Mouse (Mus musculus) right cerebral cortex, postnatal 10 days (tissue): ENCODE data around the gene Ccnb1.
A peak's percentile ranks its signal among the peaks of the same experiment; 100 is the strongest.
"Not testable (repeated sequence)": the region's sequence is repeated elsewhere in the genome, so short reads cannot be mapped to it uniquely, and the experiment has no call there.

Experiments
- DNase-seq, 2 experiments: peaks; one replicate each; pipeline ENCODE4 v3.0.0; 2021; ENCODE audit warnings: low spot score in 2 of 2

Gene Ccnb1

GRCm38 (mm10) chr13:100786414-100786867 lies at the start of gene Ccnb1:
Gene Ccnb1 (minus strand): TSS chr13:100786570.
- peak; percentile 95 to 96 for DNase-seq

GRCm38 (mm10) chr13:100834777-100835176 lies 48.4 kb upstream of the Ccnb1 start:
- DNase-seq: no peak

- no peak for DNase-seq
These were observed 47.3 kb upstream of the Ccnb1 start for GRCm38 (mm10) chr13:100833640-100834002.

GRCm38 (mm10) chr13:100832741-100833639 lies 46.6 kb upstream of the Ccnb1 start, which contains the start of gene Slc30a5:
Gene Slc30a5 (minus strand): TSS chr13:100833427.
- peak; percentile 99 to 100 for DNase-seq

- no peak for DNase-seq
These were observed 45.8 kb upstream of the Ccnb1 start for GRCm38 (mm10) chr13:100832188-100832587.

DNA sequence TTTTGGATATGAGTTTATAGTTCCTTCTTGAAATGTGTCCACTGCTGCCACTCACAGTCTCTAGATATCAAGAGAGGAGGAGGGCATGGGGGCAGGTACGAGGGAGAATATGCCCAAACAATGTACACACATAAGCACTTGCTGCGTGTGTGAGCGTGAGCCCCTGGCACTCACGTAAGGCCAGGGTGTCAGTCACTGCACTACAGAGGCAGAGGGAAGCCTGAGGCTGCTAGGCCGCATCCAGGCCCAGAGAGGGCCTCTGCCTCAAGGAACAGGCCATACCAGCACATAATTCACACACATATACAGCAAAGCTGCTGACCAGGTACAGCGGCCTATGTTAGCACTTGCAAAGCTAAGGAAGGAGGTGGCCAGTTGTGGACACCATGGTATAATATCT lies 44.8 kb upstream of the Ccnb1 start:
- no peak for DNase-seq

DNA sequence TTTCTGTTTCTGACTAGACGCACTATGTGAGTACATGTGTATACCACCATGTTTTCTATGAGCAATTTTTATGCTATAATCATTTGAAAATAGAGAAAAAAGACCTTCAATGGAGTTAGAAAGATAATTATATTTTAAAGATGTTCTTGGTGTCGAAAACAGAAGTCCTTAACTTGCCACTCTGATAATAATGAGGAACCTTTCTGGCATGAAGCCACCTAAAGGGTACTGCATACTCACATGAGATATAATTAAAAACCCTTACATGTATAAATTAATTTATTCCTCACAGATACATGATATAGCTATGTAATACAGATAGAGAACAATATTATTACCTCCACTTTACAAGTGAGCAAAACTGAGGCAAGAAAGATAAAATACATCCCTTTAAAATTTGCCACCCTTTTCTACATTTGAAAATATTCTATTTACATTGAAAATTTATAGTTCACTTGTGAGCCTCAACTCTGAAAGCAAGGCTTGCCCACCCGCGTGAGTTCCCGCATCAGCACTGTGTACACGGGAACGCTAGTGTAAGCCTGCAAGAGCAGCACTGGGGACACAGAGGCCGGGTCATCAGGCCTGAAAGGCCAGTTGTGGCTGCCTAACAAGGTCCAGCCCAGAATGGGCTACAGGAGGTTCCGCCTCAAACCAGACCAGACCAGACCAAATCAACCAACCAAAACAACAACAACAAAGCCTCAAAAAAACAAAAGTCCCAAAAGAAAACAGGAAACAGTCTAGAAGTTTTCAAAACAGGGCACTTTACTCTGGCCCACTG lies 39.4 kb upstream of the Ccnb1 start:
- no peak for DNase-seq

DNA sequence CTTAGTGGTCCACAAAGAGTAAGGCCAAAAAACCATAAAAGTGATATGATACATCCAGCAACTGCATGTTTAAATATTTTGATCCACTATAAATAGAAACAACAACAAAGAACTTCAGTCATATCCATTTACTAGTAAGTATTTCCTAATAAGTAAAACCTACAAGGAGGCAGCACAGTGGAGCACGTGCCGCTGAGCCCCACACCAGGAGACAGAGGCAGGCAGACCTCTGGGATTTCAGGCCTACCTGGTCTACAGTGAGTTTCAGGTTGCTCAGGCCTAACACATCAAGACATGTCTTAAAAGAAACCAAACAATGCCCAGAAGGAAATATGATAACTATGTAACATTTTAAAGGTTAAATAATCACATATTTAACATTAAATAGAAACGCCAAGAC lies 38.5 kb upstream of the Ccnb1 start:
- no peak for DNase-seq

DNA sequence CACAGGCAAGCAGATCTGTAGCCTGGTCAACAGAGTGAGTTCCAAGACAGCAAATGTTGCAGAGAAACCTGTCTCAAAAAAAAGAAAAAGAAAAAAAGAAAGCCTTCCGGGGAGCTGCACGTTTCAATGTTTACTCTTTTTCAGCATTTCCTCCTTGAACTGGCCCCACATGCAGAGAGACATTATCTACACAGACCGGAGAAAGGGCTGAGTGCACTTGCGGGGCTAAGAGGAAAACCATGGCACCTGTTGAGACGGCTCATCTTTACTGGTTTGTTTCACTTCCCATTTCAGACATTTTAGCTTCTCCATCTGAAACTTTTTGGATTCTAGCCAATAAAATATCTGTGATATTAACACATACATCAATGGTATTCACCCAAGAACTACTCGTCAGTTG lies 37.9 kb upstream of the Ccnb1 start:
- DNase-seq: no peak

DNA sequence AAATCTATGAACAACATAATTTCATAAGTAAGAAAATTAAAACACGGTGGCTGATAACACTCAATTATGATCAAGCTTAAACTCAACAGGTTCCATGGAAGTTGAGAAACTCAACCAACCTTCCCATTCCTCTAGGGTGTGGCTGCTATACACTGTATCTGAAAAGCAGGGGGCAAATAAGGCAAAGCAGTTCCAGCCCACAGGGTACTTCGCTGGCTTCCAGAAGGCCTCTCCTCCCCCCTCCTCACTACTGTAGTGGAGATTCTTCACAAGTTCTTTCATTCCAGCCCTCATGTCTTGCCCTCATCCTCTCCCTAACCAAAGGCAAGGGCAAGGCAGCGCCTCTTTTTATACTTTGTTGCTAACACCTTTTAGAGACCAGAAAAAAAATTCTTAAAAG lies 37.5 kb upstream of the Ccnb1 start:
- no peak for DNase-seq

DNA sequence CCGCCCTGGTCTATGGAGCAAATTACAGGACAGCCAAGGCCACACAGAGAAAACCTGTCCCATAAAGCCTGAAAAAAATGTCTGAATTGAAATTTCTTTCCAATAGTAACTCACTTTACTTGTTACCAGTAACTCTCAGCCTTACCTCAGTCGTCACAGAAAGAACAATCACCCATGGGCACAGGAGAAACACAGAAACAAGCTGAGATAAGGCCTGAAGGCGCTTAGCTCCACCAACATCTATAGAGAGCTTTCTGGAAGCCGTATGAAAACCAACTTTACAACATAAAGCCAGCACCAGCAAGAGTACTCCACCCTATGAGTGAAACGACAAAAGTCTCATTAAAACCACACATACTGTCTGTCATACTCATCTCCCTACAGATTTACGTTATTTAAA lies 28.1 kb upstream of the Ccnb1 start:
- no peak for DNase-seq

DNA sequence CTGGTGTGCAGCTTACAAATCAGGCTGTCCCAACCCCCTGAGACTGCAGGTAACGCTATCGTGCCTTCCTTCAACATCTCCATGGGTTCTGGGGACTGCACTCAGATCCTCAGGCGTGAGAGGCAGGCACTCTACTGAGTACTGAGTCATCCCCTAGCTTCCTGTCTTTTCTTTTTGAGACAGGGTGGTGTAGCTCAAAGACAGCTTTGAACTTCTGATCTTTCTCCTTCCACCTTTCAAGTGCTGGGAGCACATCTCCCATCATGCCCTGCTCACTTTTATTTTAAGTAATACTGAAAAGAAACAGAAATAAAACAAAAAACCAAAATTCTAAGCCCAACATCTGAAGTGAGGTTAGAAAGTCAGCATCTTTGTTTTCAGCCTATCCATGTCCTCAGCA lies 19.4 kb upstream of the Ccnb1 start:
- DNase-seq: no peak

DNA sequence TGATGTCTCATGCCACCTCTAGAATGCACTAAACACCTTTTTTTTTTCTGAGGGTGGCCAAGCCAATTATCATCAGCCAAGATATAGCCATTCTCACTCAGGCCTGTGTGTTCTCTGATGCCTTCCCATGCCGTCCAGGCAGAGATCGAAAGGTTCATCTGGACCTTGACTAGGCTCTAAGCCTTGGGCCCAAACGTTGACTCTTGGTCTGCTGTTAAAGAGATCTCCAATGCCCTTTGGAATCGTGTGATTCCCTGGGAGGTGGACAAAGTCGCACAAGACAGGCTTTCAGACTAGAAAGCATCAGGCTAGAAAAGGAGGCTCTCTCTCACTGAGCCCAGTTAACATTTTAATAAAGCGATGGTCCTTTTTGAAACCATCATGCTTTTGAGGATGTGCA lies 10.8 kb upstream of the Ccnb1 start:
- DNase-seq: no peak

- no peak for DNase-seq
These were observed 2.7 kb upstream of the Ccnb1 start for GRCm38 (mm10) chr13:100789083-100789482.

GRCm38 (mm10) chr13:100788057-100788456 lies 1.7 kb upstream of the Ccnb1 start:
- not testable (repeated sequence) for DNase-seq

GRCm38 (mm10) chr13:100787316-100788010 lies 1.1 kb upstream of the Ccnb1 start:
- DNase-seq: no peak

DNA sequence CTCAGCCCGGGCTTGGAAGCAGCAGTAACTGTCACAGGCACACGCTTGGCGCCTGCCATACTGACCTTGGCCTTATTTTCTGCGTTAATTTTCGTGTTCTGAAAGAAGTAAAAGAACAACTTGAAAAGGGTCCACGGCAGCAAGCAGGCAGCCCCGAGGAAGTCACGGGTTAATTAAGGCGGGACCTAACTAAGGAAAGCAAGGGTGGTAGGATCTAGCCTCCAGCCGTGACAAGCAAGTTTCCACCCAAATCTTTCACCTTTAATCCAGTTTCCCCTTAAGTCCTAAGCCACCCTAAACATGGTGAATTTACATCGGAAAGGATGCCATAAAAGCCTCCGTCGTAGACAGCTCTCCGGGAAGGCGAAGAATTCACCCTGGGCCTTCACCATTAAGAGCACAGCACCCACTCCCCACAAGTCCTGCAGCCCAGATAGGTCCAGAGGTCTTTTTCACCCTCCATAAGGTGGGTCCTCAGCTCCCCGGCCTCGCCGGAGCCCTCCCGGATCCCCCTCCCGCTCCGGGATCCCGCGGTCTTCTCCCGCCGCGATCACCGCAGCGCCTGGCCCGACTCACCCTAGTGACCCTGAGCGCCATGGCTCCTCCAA lies 460 bp downstream of the Ccnb1 start:
- no peak for DNase-seq

DNA sequence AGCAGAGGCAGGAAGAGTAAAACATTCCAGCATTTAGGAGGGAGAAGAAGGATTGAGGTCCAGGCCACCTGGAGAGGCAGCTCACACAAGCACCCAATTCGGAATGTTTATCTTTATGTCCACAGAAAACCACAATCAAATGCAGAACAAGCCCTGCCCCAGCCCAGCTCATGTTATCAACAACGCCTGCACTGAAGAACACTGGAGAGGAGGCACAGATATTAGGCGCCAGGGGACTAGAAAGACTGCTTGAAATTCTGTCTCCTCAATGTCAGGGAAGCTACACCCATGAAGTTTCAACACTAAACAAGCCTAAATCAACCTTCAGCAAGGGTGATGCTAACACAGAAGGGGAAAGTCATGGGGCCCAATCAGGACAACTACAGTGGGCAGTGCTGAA lies 8.9 kb downstream of the Ccnb1 start:
- no peak for DNase-seq

GRCm38 (mm10) chr13:100776710-100777109 lies 9.7 kb downstream of the Ccnb1 start:
- DNase-seq: no peak

DNA sequence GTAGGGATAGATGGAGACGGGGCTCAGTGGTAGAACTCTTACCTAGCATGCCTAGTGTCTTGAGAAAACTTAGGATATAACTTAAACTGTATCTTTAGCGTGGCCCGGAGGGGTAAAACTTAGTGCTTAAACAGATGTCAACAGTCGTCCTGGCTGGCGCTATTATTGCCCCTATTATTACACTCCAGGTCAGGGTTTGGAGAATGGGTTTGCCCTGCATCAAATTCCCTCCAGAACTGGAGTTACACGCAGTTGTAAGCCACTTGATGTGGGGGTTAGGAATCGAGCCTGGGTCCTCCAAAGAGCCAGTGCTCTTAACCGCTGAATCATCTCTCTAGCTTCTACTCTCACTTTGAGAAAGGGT lies 10.3 kb downstream of the Ccnb1 start:
- no peak for DNase-seq

DNA sequence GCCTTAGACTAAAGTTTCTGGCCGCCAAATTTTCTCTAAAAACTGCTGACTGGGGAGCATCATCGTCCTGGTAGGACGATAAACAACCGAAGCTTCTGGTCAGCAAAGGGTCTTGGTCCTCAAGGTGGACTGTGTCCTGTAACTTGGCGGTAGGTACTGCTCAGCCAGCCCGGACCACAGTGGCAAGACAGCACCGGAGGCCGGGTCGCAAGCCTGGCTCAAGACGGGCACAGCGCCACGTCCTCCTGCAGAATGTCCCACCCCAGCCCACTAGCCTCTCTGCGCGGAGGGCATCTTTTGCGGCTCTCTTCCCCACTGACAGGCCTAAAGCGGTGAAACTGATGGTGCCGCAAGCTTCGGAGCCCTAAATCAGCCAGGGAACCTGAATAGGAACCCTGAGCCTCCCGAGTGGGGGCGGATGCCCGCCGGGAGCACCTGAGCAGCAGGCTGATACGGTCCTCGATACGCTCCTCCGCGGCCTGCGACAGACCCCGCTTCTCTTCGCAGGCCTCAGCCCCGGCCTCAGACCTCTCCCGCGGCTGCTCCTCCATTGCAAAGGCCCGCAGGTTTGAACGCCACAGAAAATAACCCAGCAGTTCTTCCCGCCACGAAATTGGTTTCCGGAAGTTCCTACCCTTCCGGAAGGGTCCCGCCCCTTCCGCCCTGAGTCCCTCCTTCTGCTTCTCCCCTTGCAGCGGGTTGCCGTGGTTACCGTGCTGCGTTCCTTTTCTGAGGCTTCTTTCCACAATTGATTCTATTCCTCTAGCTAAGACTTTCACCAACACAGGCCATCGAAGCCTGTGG lies 10.9 kb downstream of the Ccnb1 start, which contains the start of gene Cenph:
Gene Cenph, minus strand, starts transcription at position 648 of the 804 bp plus-strand sequence.
- DNase-seq: peak; percentile 93 to 94
